In genomic region chrX:37811179-37811578, GRCm38 (mm10) we compare ENCODE assay signal across 10 mouse cellular contexts. TPM values are rescaled to one million over a fixed set of nuclear protein-coding genes. Genes with fewer than 3 reads are reported as not detected.
DNase-seq lines count a peak whose midpoint lies in the region; ATAC-seq lines count a peak whose summit lies in the region.
"Had no signal": no experiment of that assay in that cellular context is flagged by ENCODE, and none has a peak within 500 bp of the region (broad histone marks: within the 10 kb centered on the region; RNA-seq: fewer than 3 reads in every experiment).

No protein-coding gene starts in this region.

- no peaks in the 10 kb centered on the region for H3K4me1 ChIP-seq in kidney, embryonic 14.5 days (ENCODE audit: control insufficient read depth, insufficient read depth, low read length)

- no peak overlapping the region for H3K9ac ChIP-seq in kidney, embryonic 14.5 days (ENCODE audit: low read depth, low read length)

- no peak overlapping the region for H3K27ac ChIP-seq in kidney, embryonic 14.5 days (ENCODE audit: low read depth, low read length)

- 32% methylated on average over 5 of the region's 5 CpGs for WGBS in kidney, embryonic 14.5 days

- H3K4me3 ChIP-seq in kidney, embryonic 14.5 days (ENCODE audit: low read length): no peak overlapping the region
- H3K4me3 ChIP-seq: myocyte had no signal

- ATAC-seq in CD4-positive, CD25-positive, alpha-beta regulatory T cell, adult 4 months: no peak
- ATAC-seq in kidney, embryonic 14.5 days (ENCODE audit: low FRiP score, low TSS enrichment): no peak
- ATAC-seq in megakaryocyte progenitor cell, adult 5-6 weeks (replicated peaks; ENCODE audit: poor library complexity): no peak

- peak; percentile 0 for DNase-seq in CD4-positive, CD25-positive, alpha-beta regulatory T cell, adult 2 months (ENCODE audit: low read depth, low spot score)
- DNase-seq in kidney, adult 18-20 months: peak; percentile 46
- peak; percentile 15 for DNase-seq in MN1 (ENCODE audit: low spot score)
- peak; percentile 21 for DNase-seq in gastrocnemius, postnatal 10 days
- DNase-seq in lung, postnatal 14 days: peak; percentile 39

- H3K36me3 ChIP-seq in kidney, embryonic 14.5 days (ENCODE audit: control insufficient read depth, insufficient read depth, low read length): no peaks in the 10 kb centered on the region

- H3K9me3 ChIP-seq in kidney, embryonic 14.5 days (ENCODE audit: control insufficient read depth, low read length): no peaks in the 10 kb centered on the region

- no peak overlapping the region for H3K4me2 ChIP-seq in kidney, embryonic 14.5 days (replicated peaks; ENCODE audit: low read depth, low read length)

- H3K27me3 ChIP-seq in kidney, embryonic 14.5 days (ENCODE audit: control insufficient read depth, insufficient read depth, low read length): no peaks in the 10 kb centered on the region

RNA-seq across cellular contexts. Expression of gene Rhox5, which starts 6.5 kb away (rescaled TPM):
- not detected for polyA plus RNA-seq in CD4-positive, CD25-positive, alpha-beta regulatory T cell, adult 4 months (2017; shearing (Covaris generic))
- 1.8 and 1.9 TPM in 2 replicates for polyA plus RNA-seq in kidney, embryonic 14.5 days (2014; fragmentation: Nextera tagmentation; extraction: Ambion mirVana)
- total RNA-seq in gastrocnemius, postnatal 10 days (2021): not detected
- not detected in 2 replicates for total RNA-seq in megakaryocyte progenitor cell, adult 5-6 weeks (2015)
- not detected in 2 replicates for total RNA-seq in megakaryocyte progenitor cell, adult 5-6 weeks (2017)
- polyA plus RNA-seq: large intestine, adult 2 months had no signal

RNA-seq across cellular contexts. Expression of gene Rhox6, which starts 15.5 kb away (rescaled TPM):
- not detected for polyA plus RNA-seq in CD4-positive, CD25-positive, alpha-beta regulatory T cell, adult 4 months (2017; shearing (Covaris generic))
- polyA plus RNA-seq in kidney, embryonic 14.5 days (2014; fragmentation: Nextera tagmentation; extraction: Ambion mirVana): not detected in 2 replicates
- not detected for total RNA-seq in gastrocnemius, postnatal 10 days (2021)
- total RNA-seq in megakaryocyte progenitor cell, adult 5-6 weeks (2015): not detected in 2 replicates
- total RNA-seq in megakaryocyte progenitor cell, adult 5-6 weeks (2017): not detected in 2 replicates
- polyA plus RNA-seq: large intestine, adult 2 months; myocyte had no signal

RNA-seq across cellular contexts. Expression of gene Rhox7a, which starts 20.3 kb away (rescaled TPM):
- polyA plus RNA-seq in CD4-positive, CD25-positive, alpha-beta regulatory T cell, adult 4 months (2017; shearing (Covaris generic)): not detected
- polyA plus RNA-seq in kidney, embryonic 14.5 days (2014; fragmentation: Nextera tagmentation; extraction: Ambion mirVana): not detected in 2 replicates
- not detected for total RNA-seq in gastrocnemius, postnatal 10 days (2021)
- total RNA-seq in megakaryocyte progenitor cell, adult 5-6 weeks (2015): not detected in 2 replicates
- not detected in 2 replicates for total RNA-seq in megakaryocyte progenitor cell, adult 5-6 weeks (2017)
- polyA plus RNA-seq: large intestine, adult 2 months; myocyte had no signal
